Mouse (Mus musculus) adrenal gland, adult 2 months (tissue): ENCODE results near the gene Map2k2. TPM values are rescaled to one million over a fixed set of nuclear protein-coding genes. Genes with fewer than 3 reads are reported as not detected.
A peak's percentile ranks its signal among the peaks of the same experiment; 100 is the strongest.
"Not testable (repeated sequence)": the region's sequence is repeated elsewhere in the genome, so short reads cannot be mapped to it uniquely, and the experiment has no call there.

Experiments used
- DNase-seq: peaks from one replicate; pipeline ENCODE4 v3.0.0; 2021
- polyA plus RNA-seq: library from polyadenylated mRNA; depleted of rRNA; stranded (reverse); fragments of >200 nt; gene quantifications from 2 replicates; pipeline ENCODE4 v1.2.3, GENCODE M21; 2012
- total RNA-seq, 2 experiments: library from RNA; stranded (reverse); gene quantifications; 2 replicates each; pipeline ENCODE4 v1.2.3; 2021

The Map2k2 gene
- total and polyA plus RNA-seq, 3 experiments: 157 to 873 (median 185) TPM

DNA sequence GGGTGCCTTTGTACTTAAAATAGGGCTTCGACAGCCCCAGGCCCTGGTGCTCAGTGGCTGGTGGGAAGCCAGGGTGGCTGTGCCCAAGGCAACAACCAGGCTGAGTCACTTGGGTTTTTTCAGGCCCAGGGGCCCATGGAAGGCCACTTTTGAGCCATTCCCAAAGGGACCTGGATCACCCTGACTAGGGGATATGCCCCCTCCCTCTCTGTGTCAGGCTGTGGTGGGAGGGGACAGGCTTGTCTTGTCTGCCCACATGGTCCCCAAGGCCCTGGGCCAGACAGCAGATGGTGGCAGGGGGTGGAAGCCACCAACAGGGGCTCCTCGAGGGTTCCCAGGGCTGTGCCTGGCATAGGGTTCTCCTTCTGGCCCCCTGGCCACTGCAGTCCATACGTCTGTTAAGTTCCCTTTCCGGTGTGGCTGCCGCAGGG is 36.9 kb downstream of the Map2k2 start:
- peak; percentile 81 for DNase-seq

DNA sequence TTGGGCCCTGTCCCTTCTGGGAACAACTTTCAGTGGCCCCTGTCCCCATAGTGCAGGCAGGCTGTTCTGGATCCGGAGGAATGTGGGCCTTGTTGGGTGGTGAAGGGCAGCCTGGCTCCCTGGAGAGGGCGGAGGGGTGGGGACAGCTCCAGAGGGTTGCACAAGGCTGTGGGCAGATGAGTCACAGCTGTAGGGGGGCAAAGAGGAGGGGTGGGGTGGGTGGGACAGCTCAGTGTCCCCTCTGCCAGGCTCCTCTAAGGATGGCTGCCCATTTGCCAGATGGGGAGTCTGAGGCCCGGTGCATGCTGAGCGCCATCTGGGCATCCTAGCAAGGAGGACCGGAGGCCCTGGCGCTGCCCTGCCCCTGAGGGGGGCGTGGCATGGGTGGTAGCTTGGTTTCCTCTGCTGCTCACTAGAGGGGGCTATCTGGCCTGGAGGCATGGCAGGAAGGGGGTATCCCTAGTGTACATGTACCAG is 37.5 kb downstream of the Map2k2 start:
- peak; percentile 84 for DNase-seq

DNA sequence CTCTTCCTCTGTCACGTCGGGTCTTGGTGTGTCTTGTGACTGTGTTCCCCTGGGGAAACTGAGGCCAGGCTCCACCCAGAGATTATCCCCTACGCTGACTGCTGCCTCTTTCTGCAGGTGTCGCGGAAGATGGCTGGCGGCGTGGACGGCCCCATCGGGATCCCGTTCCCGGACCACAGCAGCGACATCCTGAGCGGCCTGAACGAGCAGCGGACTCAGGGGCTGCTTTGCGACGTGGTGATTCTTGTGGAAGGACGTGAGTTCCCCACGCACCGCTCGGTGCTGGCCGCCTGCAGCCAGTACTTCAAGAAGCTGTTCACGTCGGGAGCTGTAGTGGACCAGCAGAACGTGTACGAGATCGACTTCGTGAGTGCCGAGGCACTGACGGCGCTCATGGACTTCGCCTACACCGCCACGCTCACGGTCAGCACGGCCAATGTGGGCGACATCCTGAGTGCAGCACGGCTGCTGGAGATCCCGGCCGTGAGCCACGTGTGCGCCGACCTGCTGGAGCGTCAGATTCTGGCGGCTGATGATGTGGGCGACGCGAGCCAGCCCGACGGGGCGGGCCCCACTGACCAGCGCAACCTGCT is 38.2 kb downstream of the Map2k2 start:
- peak; percentile 24 for DNase-seq

DNA sequence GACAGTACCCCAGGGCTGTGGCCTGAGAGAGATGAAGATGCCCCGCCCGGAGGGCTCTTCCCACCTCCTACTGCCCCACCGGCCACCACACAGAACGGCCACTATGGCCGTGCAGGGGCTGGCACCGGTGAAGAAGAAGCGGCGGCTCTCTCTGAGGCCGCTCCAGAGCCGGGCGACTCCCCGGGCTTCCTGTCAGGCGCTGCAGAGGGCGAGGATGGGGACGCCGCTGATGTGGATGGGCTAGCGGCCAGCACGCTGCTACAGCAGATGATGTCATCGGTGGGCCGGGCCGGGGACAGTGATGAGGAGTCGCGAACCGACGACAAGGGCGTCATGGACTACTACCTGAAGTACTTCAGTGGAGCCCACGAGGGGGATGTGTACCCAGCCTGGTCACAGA is 39.0 kb downstream of the Map2k2 start:
- peak; percentile 61 for DNase-seq

DNA sequence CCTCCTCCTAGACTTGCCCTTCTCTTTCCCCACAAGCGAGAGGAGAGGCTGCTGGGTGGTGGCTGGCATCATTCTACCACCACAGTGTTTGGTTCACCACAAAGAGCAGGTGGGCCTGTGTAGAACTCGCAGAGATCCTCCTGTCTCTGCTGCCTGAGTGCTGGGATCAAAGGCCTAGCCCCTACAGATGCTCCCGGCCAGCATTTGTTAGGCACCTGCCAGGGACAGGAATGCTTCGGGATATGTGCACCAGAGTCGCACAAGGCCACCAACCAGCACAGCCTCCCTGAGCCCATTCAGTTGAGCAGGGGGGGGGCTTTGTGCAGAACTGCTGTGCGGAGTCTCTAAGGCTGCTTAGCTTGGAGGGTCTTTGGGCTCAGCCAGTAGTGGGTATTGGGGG is 39.6 kb downstream of the Map2k2 start:
- no peak for DNase-seq

DNA sequence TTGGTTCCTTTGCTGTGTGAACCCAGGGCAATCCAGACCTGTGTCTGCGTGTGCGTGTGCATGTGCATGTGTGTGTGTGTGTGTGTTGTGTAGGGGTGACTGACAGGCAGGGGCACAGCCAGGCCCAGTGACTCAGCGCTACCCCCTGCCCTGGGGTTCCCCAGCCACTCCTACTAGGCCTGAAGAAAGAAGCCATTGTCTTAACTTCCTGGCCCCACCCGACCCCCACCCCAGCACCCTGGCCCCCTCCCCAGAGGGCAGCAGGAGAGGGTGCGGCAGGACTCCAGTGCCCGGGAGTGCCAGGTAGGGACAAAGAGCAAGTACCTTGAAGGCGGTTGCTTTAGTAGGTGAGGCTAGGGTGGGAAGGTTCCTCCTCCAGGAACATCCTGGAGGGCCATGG is 40.1 kb downstream of the Map2k2 start:
- peak; percentile 19 for DNase-seq

DNA sequence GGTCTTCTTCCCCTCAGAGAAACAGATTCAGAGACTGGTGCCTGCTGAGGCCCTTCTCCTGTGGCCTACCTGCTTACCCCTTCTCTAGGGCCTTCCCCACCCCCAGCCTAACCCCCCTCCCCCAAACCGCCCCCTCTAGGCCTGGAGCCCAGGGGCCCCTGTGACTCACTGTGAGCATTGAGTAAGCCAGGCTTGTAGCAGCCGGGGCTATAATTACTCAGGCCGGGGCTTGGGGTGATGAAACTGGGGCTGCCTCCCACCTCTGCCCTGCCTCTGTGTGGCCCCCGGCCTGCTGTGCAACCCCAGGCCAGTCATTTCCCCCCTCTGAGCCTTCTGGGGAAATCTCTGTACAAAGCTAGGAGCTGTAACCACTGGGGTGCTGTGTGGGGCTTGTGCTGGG is 40.6 kb downstream of the Map2k2 start:
- peak; percentile 78 for DNase-seq

DNA sequence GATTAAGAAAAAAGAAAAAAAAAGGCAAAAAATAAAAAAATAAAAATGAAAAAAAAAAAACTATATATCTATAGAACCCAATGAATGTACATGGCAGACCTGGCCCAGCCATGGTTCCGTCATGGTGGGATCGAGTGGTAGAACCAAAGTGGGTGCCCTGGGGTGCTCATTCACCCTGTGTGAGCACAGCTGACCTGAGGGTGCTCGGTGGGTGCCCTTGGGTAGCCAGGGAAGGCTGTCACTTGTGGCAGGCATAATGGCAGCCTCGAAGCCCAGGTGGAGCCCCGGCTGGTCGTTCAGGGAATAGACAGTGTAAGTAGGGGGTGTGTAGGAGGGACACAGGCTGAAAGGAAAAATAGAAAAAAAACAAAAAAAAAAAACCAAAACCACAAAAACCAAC is 45.5 kb downstream of the Map2k2 start:
- DNase-seq: no peak

DNA sequence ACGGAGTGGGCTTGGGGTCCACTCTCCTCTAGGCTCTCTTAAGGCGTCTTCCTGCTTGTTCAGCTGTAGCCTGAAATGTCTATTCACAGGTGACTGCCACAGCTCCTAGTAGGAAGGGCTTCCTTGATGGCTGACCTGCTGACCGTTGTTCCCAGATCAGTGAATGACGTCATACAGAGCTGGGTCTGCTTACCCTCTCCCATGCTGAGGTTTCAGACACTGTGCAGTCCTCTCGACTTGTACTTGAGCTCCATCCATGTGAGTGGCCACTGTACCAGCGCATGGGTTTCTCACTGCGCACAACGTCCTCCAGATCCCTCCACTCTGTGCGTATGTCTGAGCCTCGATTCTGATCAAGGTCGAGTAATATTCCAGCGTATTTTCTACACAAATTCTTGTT is 46.9 kb downstream of the Map2k2 start:
- DNase-seq: no peak

DNA sequence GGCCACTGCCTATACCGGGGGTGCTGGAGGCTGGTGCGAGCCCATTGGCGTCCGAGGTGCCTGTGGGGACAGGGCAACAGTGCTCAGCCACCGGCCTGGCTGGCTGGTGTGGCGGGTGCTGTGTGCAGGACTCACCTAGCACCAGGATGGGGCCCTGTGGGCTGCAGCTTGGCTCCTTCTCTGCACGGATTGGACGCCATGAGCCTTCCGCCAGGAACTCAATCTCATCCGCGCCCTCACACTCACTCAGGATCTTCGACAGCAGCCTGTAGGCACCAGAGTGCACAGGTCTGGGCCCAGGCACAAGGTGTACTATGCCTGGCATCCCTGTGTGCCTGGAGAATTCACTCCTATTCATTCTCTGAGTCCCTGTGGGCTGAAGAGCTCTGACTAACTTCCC is 48.6 kb downstream of the Map2k2 start:
- no peak for DNase-seq

DNA sequence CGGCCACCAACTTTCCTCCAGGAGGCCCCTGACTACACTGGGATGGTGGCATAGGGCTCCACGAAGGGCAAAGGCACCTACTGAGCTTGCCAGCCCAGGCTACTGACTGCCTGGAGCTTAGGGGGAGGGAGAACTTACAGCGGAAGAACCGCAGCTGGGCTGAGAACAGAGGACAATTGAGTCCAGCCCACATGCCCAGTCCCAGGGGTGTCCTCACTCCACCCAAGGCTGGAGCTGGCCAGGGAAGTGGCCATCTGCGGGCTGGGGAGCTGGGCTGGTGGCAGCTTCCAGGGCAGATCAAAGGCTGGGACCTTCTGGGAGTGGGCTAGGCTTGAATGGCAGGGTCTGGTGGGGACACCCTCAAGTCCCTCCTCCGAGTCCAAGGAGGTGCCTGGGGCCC is 49.0 kb downstream of the Map2k2 start:
- no peak for DNase-seq

DNA sequence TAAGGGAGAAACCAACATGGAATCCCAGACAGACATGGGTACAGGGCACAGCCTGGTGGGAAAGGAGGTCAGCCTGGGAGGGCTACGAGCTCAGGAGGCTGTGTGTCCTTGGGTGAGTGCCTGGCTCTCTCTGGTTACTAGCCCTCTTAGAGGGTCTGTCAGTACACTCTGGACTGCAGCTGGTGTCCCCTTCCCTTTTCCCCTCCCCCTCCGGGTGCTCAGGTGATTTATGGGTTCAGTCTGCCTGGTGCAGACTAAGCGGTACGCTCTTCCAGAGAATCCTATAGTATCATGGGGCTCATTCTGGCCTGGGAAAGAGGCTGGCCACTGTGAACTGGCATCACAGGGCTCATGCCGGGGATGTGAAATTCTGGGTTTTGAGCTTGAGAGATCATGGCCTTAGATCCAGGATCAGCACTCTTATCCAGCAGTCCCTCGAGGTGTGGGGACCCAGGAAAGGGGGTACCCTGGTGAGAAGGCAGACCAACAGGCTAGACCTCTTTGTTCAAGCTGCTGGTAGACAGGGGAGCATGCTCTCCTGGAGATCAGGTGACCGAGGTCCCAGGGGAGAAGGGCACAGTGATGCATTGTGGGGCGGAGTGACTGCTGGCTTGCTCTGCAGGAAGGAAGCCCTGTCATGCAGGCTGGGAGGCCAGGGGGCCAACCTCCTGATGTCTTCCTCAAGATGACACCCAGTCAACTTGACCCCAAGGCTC is 56.0 kb downstream of the Map2k2 start:
- peak; percentile 65 for DNase-seq

DNA sequence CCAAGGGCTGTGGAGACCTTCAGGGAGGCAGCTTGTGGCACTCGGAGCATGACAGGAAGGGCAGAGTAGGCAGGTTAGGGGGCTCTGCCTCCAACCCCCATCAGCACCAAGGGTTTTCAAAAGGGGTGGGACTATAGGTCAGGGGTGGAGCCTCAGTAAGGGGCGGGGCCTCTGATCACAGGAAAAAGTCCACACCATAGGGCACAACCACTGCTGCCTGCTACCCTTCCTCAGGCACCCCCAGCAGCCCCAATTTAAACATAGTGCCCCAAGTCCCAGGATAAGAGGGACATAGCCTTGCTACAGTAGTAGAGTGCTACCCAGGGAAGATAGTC is 56.6 kb downstream of the Map2k2 start:
- no peak for DNase-seq

DNA sequence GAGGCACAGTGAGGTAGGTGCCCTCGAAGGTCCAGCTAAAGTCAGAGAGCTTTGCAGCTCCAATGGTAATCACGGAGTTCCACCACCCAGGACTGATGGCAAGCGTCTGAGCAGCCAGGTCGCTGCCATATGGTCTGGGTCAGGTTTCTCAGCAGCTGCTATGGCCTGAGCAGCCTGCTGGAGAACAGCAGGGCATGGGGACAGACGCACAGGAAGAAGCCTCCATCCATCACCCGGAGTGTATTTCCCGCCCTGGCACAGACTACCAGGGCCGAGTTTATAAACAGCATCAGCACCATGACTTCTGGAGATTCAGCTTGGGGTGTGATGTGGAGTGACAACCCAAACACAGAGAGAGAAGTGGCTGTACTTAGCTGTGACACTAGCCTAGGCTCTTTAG is 59.4 kb downstream of the Map2k2 start:
- DNase-seq: peak; percentile 18

DNA sequence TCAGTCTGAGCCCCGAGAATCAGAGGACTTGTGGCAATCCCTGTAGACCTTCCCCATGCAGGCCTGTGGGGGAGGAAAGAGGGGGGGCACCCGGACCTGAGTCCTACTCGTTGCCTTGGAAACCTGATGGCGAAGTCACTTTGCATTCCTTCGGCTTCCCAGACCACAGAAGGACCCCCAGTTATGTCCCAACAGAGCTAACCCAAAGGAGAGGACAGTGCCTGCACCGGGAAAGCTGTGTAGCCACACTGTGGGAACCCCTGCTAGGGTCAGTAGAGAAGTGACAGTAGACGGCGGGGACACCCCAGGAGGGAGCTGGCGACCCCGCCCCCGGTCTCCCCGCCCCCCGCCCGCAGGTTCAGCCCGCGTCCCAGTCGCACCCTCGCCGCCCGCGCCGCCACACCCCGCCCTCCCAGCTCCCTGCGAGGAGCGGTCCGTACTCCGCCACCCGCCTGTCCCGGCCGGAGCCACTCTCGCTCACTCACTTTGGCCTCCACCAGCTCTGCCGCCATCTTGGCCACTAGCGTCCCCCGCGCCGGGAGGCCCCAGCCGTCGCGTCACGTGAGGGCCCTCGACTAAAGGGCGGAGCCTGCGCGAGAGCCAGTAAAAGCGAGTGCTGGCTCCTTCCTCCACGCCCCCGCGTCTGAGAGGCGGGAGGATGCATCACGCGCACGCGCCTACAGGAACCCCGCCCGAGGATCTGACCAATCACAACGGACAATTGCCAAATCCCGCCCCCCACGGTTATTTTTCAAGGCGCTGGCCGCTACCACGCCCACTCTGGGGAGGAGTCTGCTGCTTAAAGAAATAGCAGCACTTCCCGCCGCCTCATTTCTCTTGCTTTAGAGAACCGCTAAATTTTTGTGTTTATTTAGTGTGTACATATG is 61.7 kb downstream of the Map2k2 start, which contains the start of gene Pias4:
Pias4 (minus strand) TSS at position 724 of the 887 bp plus-strand sequence.
- peak; percentile 100 for DNase-seq

DNA sequence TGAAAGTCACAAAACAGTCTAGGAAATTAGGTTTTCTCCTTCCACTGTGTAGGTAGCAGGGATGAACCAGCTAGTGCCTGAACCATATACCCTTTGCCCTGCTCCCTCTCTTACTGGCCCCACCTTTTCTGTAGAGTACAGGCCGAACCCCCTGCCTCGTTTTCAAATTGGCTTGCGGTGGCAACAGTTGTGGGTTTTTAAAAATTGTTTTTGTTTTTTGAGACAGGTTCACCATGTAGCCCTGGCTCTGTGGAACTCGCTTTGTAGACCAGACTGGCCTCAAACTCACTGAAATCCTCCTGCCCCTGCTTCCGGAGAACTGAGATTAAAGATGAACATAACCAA is 62.3 kb downstream of the Map2k2 start:
- DNase-seq: no peak

DNA sequence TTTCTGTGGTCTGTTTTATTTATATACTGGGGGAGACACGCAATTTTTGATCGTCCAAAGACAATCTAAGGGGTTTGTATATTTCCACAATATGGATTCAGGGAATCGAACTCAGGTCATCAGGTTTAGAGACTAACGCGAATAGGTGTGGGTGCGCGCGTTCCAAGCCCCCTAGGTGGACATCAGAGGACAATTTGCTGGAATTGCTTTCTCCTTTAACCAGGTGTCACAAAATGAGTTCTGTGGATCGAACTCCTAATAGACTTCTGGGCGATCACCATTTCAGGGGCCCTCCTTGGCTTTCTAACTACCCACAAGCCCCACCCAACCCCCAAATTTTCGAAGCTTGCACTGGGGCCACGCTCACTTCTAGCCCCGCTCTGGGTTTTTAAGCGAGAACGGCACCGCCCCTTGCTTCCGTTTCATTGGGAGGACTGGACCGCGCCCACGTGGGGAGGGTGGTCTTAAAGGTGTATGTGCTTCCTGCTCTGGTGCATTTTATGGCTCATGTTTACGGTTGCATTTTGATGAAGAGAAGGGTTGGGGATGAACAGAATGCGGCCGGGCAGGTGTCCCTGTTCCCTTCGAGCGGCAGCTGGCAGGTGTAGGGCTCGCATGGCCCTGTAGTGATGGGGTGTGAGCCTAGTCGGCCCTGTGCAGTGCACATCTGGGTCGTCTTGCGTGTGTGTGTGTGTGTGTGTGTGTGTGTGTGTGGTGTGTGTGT is 63.0 kb downstream of the Map2k2 start:
- peak; percentile 91 for DNase-seq

DNA sequence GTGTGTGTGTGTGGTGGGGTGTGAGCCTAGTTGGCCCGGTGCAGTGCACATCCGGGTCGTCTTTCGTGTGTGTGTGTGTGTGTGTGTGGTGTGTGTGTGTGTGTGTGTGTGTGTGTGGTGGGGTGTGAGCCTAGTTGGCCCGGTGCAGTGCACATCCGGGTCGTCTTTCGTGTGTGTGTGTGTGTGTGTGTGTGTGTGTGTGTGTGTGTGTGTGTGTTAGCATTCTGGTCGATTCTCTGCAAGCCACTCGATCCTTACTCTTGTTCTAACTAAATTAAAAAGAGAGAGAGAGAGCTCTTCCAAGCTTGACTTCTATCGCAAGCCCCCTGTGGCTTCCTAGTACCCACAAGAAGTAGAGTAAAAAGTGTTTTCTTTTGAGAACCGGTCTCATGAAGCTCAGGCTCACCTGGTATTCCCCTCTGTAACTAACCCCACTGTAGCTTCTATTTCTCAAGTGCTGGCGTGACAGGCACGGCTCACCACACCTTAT is 63.7 kb downstream of the Map2k2 start:
- not testable (repeated sequence) for DNase-seq

DNA sequence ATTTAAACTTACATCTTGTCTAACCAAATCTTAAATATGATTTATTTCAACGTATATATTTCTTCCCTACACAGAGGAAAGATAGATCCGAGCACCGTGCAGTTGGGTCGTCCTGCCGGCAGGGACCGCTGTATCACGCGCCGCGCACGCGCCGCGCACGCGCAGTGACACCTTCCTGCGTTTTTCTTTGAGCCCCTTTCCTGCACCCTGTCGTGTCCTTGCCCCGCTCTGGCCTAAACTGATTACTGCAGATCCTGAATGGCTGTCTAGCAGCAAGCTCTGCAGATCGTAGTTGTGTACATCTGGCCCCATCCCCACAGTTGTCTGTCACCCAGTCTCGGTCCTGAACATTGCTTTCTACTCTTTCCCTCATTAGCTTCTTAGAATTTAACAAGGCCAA is 67.4 kb downstream of the Map2k2 start:
- DNase-seq: peak; percentile 89

DNA sequence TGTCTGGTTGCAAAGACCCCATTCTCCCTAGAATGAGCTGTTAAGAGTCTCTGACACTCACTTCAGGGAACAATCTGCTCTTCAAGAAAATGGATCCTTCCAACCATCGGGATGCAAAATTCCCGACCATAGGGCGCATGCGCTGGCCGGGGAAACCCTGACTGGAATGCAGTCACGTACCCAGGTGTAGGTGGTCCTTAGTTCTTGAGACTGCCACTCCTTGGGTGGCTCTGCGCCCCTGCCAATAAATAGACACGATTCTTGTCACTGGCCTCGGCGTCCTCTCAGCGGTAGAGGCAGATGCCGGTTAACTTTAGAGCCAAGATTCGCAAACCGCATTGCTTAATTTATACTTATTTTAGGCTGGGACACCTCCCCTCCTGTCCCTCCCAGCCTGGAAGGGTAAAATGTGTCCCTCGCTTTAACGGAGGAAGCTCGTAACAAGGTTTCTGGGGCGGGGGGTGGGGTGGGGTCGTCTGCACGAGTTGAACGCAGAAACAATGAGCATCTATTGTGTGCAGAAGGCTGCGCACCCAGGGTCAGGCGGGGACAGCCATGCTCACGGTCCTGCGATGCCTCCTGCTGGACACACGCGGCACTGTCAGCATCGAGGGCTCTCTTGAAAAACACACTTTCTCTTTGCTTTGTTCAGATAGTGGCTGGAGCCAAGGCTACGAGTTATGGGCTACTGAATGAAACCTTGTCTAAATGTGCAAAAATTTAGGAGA is 69.1 kb downstream of the Map2k2 start:
- peak; percentile 90 for DNase-seq

DNA sequence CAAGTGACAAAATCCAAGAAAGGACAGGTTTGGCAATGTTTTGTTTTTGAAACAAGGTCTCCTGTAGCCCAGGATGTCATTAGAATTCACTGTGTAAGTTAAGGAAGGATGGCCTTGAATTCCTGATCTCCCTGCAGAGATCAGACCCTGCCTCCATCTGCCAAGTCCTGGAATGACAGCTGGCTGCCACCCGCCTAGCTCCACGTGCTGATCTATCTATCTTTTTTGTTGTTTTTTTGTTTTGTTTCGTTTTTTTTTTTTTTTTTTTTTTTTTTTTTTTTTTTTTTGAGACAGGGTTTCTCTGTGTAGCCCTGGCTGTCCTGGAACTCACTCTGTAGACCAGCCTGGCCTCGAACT is 69.6 kb downstream of the Map2k2 start:
- not testable (repeated sequence) for DNase-seq
